Mouse (Mus musculus): ENCODE results near the gene Naa15. TPM values are rescaled to one million over a fixed set of nuclear protein-coding genes. Genes with fewer than 3 reads are reported as not detected.

The Naa15 gene
- polyA plus RNA-seq, 1 experiment from 2014 or later = 57.1 TPM

- no peaks in the 10 kb centered on the region for H3K27me3 ChIP-seq (ENCODE audit: control insufficient read depth, insufficient read depth, low read length)
- 90% methylated on average over 3 of the region's 3 CpGs for WGBS
- H3K4me3 ChIP-seq (ENCODE audit: low read length) = no peak overlapping the region
- no peak for ATAC-seq (ENCODE audit: low FRiP score, low TSS enrichment)
- no peaks in the 10 kb centered on the region for H3K9me3 ChIP-seq (ENCODE audit: control insufficient read depth, low read length)
- H3K27ac ChIP-seq (ENCODE audit: low read depth, low read length) = no peak overlapping the region
- no peak overlapping the region for H3K4me2 ChIP-seq (replicated peaks; ENCODE audit: low read depth, low read length)
- H3K9ac ChIP-seq (ENCODE audit: low read depth, low read length) = no peak overlapping the region
- H3K4me1 ChIP-seq (ENCODE audit: control insufficient read depth, insufficient read depth, low read length) = no peaks in the 10 kb centered on the region
- peaks cover 11% of the 10 kb centered on the region; the same call in 1 of the 2 replicates for H3K36me3 ChIP-seq (ENCODE audit: control insufficient read depth, insufficient read depth, low read length)
Measured at GRCm38 (mm10) chr3:51434871-51435595, 20.1 kb downstream of the Naa15 start.

- Histone ChIP-seq H3K9me3 (ENCODE audit: control insufficient read depth, low read length) (no peaks in the 10 kb centered on the region), H3K4me1 (ENCODE audit: control insufficient read depth, insufficient read depth, low read length) (no peaks in the 10 kb centered on the region), H3K9ac (ENCODE audit: low read depth, low read length) (no peak overlapping the region), H3K4me2 (replicated peaks; ENCODE audit: low read depth, low read length) (no peak overlapping the region), H3K27me3 (ENCODE audit: control insufficient read depth, insufficient read depth, low read length) (no peaks in the 10 kb centered on the region), H3K27ac (ENCODE audit: low read depth, low read length) (no peak overlapping the region), H3K4me3 (ENCODE audit: low read length) (no peak overlapping the region), H3K36me3 (ENCODE audit: control insufficient read depth, insufficient read depth, low read length) (peaks cover 90% of the 10 kb centered on the region)
- 90% methylated on average over 2 of the region's 2 CpGs for WGBS
- ATAC-seq (ENCODE audit: low FRiP score, low TSS enrichment) = no peak
Measured at GRCm38 (mm10) chr3:51468530-51468929, 53.6 kb downstream of the Naa15 start.

GRCm38 (mm10) chr3:51475706-51476105, 60.8 kb downstream of the Naa15 start:
- H3K36me3 ChIP-seq (ENCODE audit: control insufficient read depth, insufficient read depth, low read length) = peaks cover 46% of the 10 kb centered on the region
- no peak for ATAC-seq (ENCODE audit: low FRiP score, low TSS enrichment)
- H3K4me3 ChIP-seq (ENCODE audit: low read length) = no peak overlapping the region
- H3K4me2 ChIP-seq (replicated peaks; ENCODE audit: low read depth, low read length) = no peak overlapping the region
- H3K9me3 ChIP-seq (ENCODE audit: control insufficient read depth, low read length) = no peaks in the 10 kb centered on the region
- H3K9ac ChIP-seq (ENCODE audit: low read depth, low read length) = no peak overlapping the region
- H3K4me1 ChIP-seq (ENCODE audit: control insufficient read depth, insufficient read depth, low read length) = no peaks in the 10 kb centered on the region
- WGBS = 73% methylated on average over 4 of the region's 4 CpGs
- no peaks in the 10 kb centered on the region for H3K27me3 ChIP-seq (ENCODE audit: control insufficient read depth, insufficient read depth, low read length)
- H3K27ac ChIP-seq (ENCODE audit: low read depth, low read length) = no peak overlapping the region

- Histone ChIP-seq H3K36me3 (ENCODE audit: control insufficient read depth, insufficient read depth, low read length) (peaks cover 8% of the 10 kb centered on the region; the same call in 1 of the 2 replicates), H3K9ac (ENCODE audit: low read depth, low read length) (no peak overlapping the region), H3K27me3 (ENCODE audit: control insufficient read depth, insufficient read depth, low read length) (no peaks in the 10 kb centered on the region), H3K9me3 (ENCODE audit: control insufficient read depth, low read length) (no peaks in the 10 kb centered on the region), H3K4me1 (ENCODE audit: control insufficient read depth, insufficient read depth, low read length) (peaks cover 4% of the 10 kb centered on the region; the same call in 1 of the 2 replicates), H3K27ac (ENCODE audit: low read depth, low read length) (no peak overlapping the region), H3K4me3 (ENCODE audit: low read length) (no peak overlapping the region), H3K4me2 (replicated peaks; ENCODE audit: low read depth, low read length) (no peak overlapping the region)
- 59% methylated on average over 2 of the region's 2 CpGs for WGBS
- no peak for ATAC-seq (ENCODE audit: low FRiP score, low TSS enrichment)
Measured at GRCm38 (mm10) chr3:51479893-51480292, 64.9 kb downstream of the Naa15 start.

- Histone ChIP-seq H3K4me2 (replicated peaks; ENCODE audit: low read depth, low read length) (no peak overlapping the region), H3K4me3 (ENCODE audit: low read length) (no peak overlapping the region), H3K4me1 (ENCODE audit: control insufficient read depth, insufficient read depth, low read length) (peaks cover 14% of the 10 kb centered on the region), H3K36me3 (ENCODE audit: control insufficient read depth, insufficient read depth, low read length) (no peaks in the 10 kb centered on the region), H3K27ac (ENCODE audit: low read depth, low read length) (no peak overlapping the region), H3K9ac (ENCODE audit: low read depth, low read length) (no peak overlapping the region), H3K27me3 (ENCODE audit: control insufficient read depth, insufficient read depth, low read length) (no peaks in the 10 kb centered on the region), H3K9me3 (ENCODE audit: control insufficient read depth, low read length) (no peaks in the 10 kb centered on the region)
- ATAC-seq (ENCODE audit: low FRiP score, low TSS enrichment) = no peak
Measured at GRCm38 (mm10) chr3:51481059-51481458, 66.1 kb downstream of the Naa15 start.

GRCm38 (mm10) chr3:51481881-51482280, 66.9 kb downstream of the Naa15 start:
- H3K9ac ChIP-seq (ENCODE audit: low read depth, low read length) = no peak overlapping the region
- no peaks in the 10 kb centered on the region for H3K27me3 ChIP-seq (ENCODE audit: control insufficient read depth, insufficient read depth, low read length)
- no peak overlapping the region for H3K4me3 ChIP-seq (ENCODE audit: low read length)
- H3K4me2 ChIP-seq (replicated peaks; ENCODE audit: low read depth, low read length) = no peak overlapping the region
- no peaks in the 10 kb centered on the region for H3K9me3 ChIP-seq (ENCODE audit: control insufficient read depth, low read length)
- ATAC-seq (ENCODE audit: low FRiP score, low TSS enrichment) = no peak
- H3K4me1 ChIP-seq (ENCODE audit: control insufficient read depth, insufficient read depth, low read length) = peaks cover 14% of the 10 kb centered on the region
- WGBS = 64% methylated on average over 3 of the region's 3 CpGs
- no peaks in the 10 kb centered on the region for H3K36me3 ChIP-seq (ENCODE audit: control insufficient read depth, insufficient read depth, low read length)
- H3K27ac ChIP-seq (ENCODE audit: low read depth, low read length) = no peak overlapping the region

GRCm38 (mm10) chr3:51482781-51483180, 67.8 kb downstream of the Naa15 start:
- WGBS = 74% methylated on average over 3 of the region's 3 CpGs
- Histone ChIP-seq H3K4me3 (ENCODE audit: low read length) (no peak overlapping the region), H3K9ac (ENCODE audit: low read depth, low read length) (peak overlapping the region; percentile 85; the same call in 1 of the 2 replicates), H3K4me1 (ENCODE audit: control insufficient read depth, insufficient read depth, low read length) (peaks cover 14% of the 10 kb centered on the region), H3K27me3 (ENCODE audit: control insufficient read depth, insufficient read depth, low read length) (no peaks in the 10 kb centered on the region), H3K27ac (ENCODE audit: low read depth, low read length) (no peak overlapping the region), H3K4me2 (replicated peaks; ENCODE audit: low read depth, low read length) (peak overlapping the region; percentile 72), H3K9me3 (ENCODE audit: control insufficient read depth, low read length) (no peaks in the 10 kb centered on the region), H3K36me3 (ENCODE audit: control insufficient read depth, insufficient read depth, low read length) (no peaks in the 10 kb centered on the region)
- no peak for ATAC-seq (ENCODE audit: low FRiP score, low TSS enrichment)

- Histone ChIP-seq H3K27me3 (ENCODE audit: control insufficient read depth, insufficient read depth, low read length) (no peaks in the 10 kb centered on the region), H3K9me3 (ENCODE audit: control insufficient read depth, low read length) (no peaks in the 10 kb centered on the region), H3K9ac (ENCODE audit: low read depth, low read length) (peak within 1 kb of the TSS; percentile 85), H3K36me3 (ENCODE audit: control insufficient read depth, insufficient read depth, low read length) (no peaks in the 10 kb centered on the region), H3K27ac (ENCODE audit: low read depth, low read length) (peak within 1 kb of the TSS; percentile 87), H3K4me1 (ENCODE audit: control insufficient read depth, insufficient read depth, low read length) (peaks cover 14% of the 10 kb centered on the region), H3K4me2 (replicated peaks; ENCODE audit: low read depth, low read length) (peak within 1 kb of the TSS; percentile 72), H3K4me3 (ENCODE audit: low read length) (peak within 1 kb of the TSS; percentile 62)
- under 1% methylated on average over 65 of the region's 70 CpGs for WGBS
- peak; percentile 97 for ATAC-seq (ENCODE audit: low FRiP score, low TSS enrichment)
Measured at GRCm38 (mm10) chr3:51483741-51484359, 68.9 kb downstream of the Naa15 start, which contains the start of gene Rab33b. TSS of gene Rab33b (plus strand) at chr3:51483920.

- Histone ChIP-seq H3K36me3 (ENCODE audit: control insufficient read depth, insufficient read depth, low read length) (no peaks in the 10 kb centered on the region), H3K27ac (ENCODE audit: low read depth, low read length) (peak overlapping the region; percentile 87; the same call in 1 of the 2 replicates), H3K4me3 (ENCODE audit: low read length) (peak overlapping the region; percentile 62), H3K9ac (ENCODE audit: low read depth, low read length) (peak overlapping the region; percentile 85), H3K9me3 (ENCODE audit: control insufficient read depth, low read length) (no peaks in the 10 kb centered on the region), H3K4me2 (replicated peaks; ENCODE audit: low read depth, low read length) (peak overlapping the region; percentile 72), H3K27me3 (ENCODE audit: control insufficient read depth, insufficient read depth, low read length) (no peaks in the 10 kb centered on the region), H3K4me1 (ENCODE audit: control insufficient read depth, insufficient read depth, low read length) (peaks cover 14% of the 10 kb centered on the region)
- peak; percentile 51 for ATAC-seq (ENCODE audit: low FRiP score, low TSS enrichment)
- WGBS = 0% methylated on average over 33 of the region's 33 CpGs
Measured at GRCm38 (mm10) chr3:51484370-51484769, 69.4 kb downstream of the Naa15 start.
